Mouse (Mus musculus) embryonic facial prominence, embryonic 11.5 days (tissue): ENCODE data around the gene Gm44790. TPM values are rescaled to one million over a fixed set of nuclear protein-coding genes. Genes with fewer than 3 reads are reported as not detected.
"Not testable (repeated sequence)": the region's sequence is repeated elsewhere in the genome, so short reads cannot be mapped to it uniquely, and the experiment has no call there.

Source experiments
- ATAC-seq: fragments of 200-750 bp; cut with Nextera tagmentation; replicated peaks from 2 replicates; pipeline ENCODE4 v1.8.0; 2017; ENCODE audit warnings: low read depth; ENCODE audit not compliant: insufficient number of reproducible peaks, low FRiP score, low TSS enrichment
- DNase-seq: peaks from one replicate; pipeline ENCODE4 v3.0.0-alpha.2; 2015; ENCODE audit warnings: low spot score
- H3K27ac ChIP-seq: fragments of 300-500 bp; sonication (generic); replicated peaks from 2 replicates; pipeline ENCODE4 v1.5.1; 2014; ENCODE audit warnings: mild to moderate bottlenecking, low read depth, low read length, control low read depth
- H3K27me3 ChIP-seq: fragments of 300-500 bp; sonication (generic); 2 replicates; pipeline ENCODE4 v1.6.1; 2014; ENCODE audit warnings: mild to moderate bottlenecking, low read length, moderate library complexity, mixed read lengths; ENCODE audit not compliant: control insufficient read depth, insufficient read depth
- H3K36me3 ChIP-seq: fragments of 300-500 bp; sonication (generic); replicated peaks from 2 replicates; pipeline ENCODE4 v1.6.1; 2014; ENCODE audit warnings: low read depth, mild to moderate bottlenecking, low read length, moderate library complexity, mixed read lengths; ENCODE audit not compliant: control insufficient read depth, insufficient read depth
- H3K4me1 ChIP-seq: fragments of 300-500 bp; sonication (generic); 2 replicates; pipeline ENCODE4 v1.6.1; 2014; ENCODE audit warnings: low read length, mixed read lengths; ENCODE audit not compliant: control insufficient read depth, insufficient read depth
- H3K4me2 ChIP-seq: fragments of 300-500 bp; sonication (generic); 2 replicates; pipeline ENCODE4 v1.6.1; 2014; ENCODE audit warnings: low read depth, mild to moderate bottlenecking, control low read depth, low read length, moderate library complexity
- H3K4me3 ChIP-seq: fragments of 300-500 bp; sonication (generic); 2 replicates; pipeline ENCODE4 v1.5.1; 2014; ENCODE audit warnings: low read depth, low read length, control low read depth
- H3K9ac ChIP-seq: fragments of 300-500 bp; sonication (generic); replicated peaks from 2 replicates; pipeline ENCODE4 v1.6.1; 2014; ENCODE audit warnings: mild to moderate bottlenecking, control low read depth, low read length
- H3K9me3 ChIP-seq: fragments of 300-500 bp; sonication (generic); replicated peaks from 2 replicates; pipeline ENCODE4 v1.6.1; 2016; ENCODE audit warnings: mild to moderate bottlenecking, low read length, inconsistent platforms, mixed read lengths; ENCODE audit not compliant: control insufficient read depth
- WGBS: fragments of 180-500 bp; shearing (Covaris S2); extraction: QIAGEN DNeasy Blood & Tissue Kit; methylation state at CpG from one replicate; pipeline ENCODE4 v1.1.7; 2014; 5-methylcytosine and 5-hydroxymethylcytosine counted together
- polyA plus RNA-seq: library from polyadenylated mRNA; unstranded; fragments of >200 nt; fragmentation: Nextera tagmentation; extraction: Ambion mirVana; gene quantifications from 2 replicates; pipeline ENCODE4 v1.2.1, GENCODE M21; 2014

The Gm44790 gene
- not detected in 2 replicates for polyA plus RNA-seq

DNA sequence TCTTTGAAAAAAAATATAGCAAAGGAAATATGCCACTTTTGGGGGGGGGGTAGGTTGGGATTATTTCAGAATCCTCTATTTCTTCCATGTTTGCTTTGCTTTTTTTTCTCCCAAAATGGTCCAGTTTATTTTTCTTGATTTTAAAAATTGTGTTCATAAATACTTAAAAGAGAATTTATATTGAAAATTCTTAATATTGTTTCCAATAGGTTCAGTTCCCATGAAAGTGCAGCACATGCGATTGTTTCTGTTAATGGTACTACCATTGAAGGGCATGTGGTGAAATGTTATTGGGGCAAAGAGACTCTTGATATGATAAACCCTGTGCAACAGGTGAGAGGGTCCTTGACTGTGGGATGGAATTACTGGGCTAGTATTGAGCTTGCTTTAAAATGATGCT lies at the start of gene Gm44790:
Gene Gm44790 (plus strand): TSS at position 301 of the 400 bp plus-strand sequence.
- ATAC-seq = no peak
- no peak within 1 kb of the TSS for H3K27ac ChIP-seq
- H3K9me3 ChIP-seq = no peaks in the 10 kb centered on the region
- no peaks in the 10 kb centered on the region for H3K4me1 ChIP-seq
- H3K27me3 ChIP-seq = no peaks in the 10 kb centered on the region
- no peak within 1 kb of the TSS for H3K4me3 ChIP-seq
- DNase-seq = no peak
- no peak within 1 kb of the TSS for H3K9ac ChIP-seq
- peaks cover 13% of the 10 kb centered on the region for H3K36me3 ChIP-seq
- no peak within 1 kb of the TSS for H3K4me2 ChIP-seq
- WGBS = 100% methylated on average over 1 of the region's 1 CpGs

DNA sequence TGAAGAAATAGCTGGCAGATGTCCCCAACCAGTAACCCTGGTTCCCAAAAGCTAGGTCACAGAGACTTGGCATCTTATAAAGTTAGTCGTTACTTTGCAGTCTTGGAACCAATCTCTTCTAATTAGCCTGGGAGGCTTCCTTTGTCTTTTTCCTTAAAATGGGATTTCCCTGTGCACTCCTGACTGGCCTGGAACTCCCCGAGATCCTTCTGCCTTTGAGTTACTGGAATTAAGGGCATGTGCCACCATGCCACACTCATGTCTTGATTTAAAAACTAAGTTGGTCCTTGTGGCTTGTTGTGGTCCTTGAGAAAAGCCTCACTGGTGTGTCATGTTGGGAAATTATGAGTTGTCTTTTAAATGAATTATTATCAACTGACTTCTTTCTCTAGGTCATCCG lies 48.1 kb upstream of the Gm44790 start:
- Histone ChIP-seq H3K36me3 (peaks cover 14% of the 10 kb centered on the region), H3K27ac (no peak overlapping the region), H3K9ac (no peak overlapping the region), H3K4me3 (no peak overlapping the region), H3K27me3 (no peaks in the 10 kb centered on the region), H3K4me2 (no peak overlapping the region), H3K4me1 (no peaks in the 10 kb centered on the region), H3K9me3 (no peaks in the 10 kb centered on the region)
- WGBS = 87% methylated on average over 3 of the region's 3 CpGs
- DNase-seq (no peak), ATAC-seq (no peak)

DNA sequence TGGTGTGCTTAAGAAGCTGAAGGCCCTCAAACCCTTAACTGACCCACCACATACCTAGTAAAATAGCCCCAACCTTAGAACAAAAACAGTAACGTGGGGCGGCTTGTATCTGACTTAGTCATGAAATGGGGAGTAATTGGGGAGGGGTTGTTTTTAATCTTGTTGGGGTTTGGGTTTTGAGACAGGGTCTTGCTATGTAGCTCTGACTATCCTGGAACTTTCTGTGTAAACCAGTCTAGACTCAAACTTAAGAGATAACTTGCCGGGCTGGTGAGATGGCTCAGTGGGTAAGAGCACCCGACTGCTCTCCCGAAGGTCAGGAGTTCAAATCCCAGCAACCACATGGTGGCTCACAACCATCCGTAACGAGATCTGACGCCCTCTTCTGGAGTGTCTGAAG lies 46.3 kb upstream of the Gm44790 start:
- not testable (repeated sequence) for H3K4me3 ChIP-seq, ATAC-seq, H3K4me1 ChIP-seq, H3K9ac ChIP-seq, H3K9me3 ChIP-seq, H3K4me2 ChIP-seq, DNase-seq, H3K27ac ChIP-seq, H3K27me3 ChIP-seq
- WGBS = 87% methylated on average over 5 of the region's 8 CpGs
- H3K36me3 ChIP-seq = peaks cover 14% of the 10 kb centered on the region

DNA sequence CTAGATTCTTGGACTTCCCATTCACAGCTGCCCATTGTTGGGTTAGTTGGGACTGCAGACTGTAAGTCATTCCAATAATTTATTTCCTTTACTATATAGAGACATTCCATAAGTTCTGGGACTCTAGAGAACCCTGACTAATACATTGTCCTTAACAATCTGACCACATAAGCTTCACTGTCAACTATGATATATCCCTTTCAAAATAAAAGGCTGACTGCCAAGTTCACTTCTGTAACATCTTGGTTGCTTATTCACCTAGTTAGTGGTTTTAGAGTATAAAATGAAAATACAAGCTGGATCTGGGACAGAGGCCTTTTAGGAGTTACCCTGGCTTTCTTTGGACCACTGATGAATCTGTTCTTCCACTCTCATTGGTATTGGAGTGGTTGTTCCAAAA lies 43.9 kb upstream of the Gm44790 start:
- Histone ChIP-seq H3K36me3 (peaks cover 9% of the 10 kb centered on the region; the same call in 1 of the 2 replicates), H3K27ac (no peak overlapping the region), H3K4me2 (no peak overlapping the region), H3K4me3 (no peak overlapping the region), H3K9ac (no peak overlapping the region), H3K9me3 (no peaks in the 10 kb centered on the region), H3K27me3 (no peaks in the 10 kb centered on the region), H3K4me1 (no peaks in the 10 kb centered on the region)
- DNase-seq (no peak), ATAC-seq (no peak)

DNA sequence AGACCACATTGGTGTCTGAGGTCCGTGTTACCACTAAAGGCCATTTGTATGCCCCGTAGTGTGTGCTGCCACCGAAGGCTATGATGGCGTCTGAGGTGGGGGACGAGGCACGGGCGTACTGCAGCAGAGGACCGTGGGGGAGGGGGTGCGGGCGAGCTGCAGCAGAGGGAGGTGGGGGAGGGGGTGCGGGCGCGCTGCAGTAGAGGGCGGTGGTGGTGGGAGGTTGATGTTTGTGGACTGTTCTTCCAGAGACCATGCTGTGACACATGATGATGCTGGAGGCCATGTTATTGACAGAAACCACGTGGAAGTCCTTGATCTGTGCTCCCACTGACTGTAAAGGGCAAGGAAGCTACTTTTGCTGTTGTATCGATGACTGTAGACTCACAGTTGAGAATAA lies 43.1 kb upstream of the Gm44790 start:
- no peak for ATAC-seq
- 46% methylated on average over 16 of the region's 16 CpGs for WGBS

DNA sequence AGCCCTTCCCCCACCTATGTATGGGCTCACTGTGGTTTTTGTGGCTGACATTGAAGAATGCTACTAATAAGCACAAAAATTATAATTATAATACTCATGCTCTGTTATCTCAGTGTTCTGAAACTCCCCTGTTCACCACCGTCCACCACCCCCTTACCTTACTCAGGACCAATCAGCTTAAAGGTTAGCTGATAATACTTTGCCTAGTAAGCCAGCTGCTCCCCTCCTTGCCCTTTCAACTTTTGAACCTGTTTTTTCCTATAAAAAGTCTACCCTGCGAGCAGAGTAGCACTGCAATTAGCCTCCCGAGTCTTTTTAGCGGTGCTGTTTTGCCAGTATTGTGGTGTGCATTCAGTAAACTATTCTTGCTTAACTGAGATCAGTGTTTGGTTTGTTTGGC lies 41.8 kb upstream of the Gm44790 start:
- no peaks in the 10 kb centered on the region for H3K4me1 ChIP-seq
- H3K27ac ChIP-seq = no peak overlapping the region
- H3K27me3 ChIP-seq = no peaks in the 10 kb centered on the region
- ATAC-seq (no peak), DNase-seq (no peak)
- no peak overlapping the region for H3K4me2 ChIP-seq
- H3K9ac ChIP-seq = no peak overlapping the region
- H3K4me3 ChIP-seq = no peak overlapping the region
- H3K36me3 ChIP-seq = peaks cover 12% of the 10 kb centered on the region
- WGBS = 70% methylated on average over 4 of the region's 4 CpGs
- H3K9me3 ChIP-seq = no peaks in the 10 kb centered on the region

More for the DNA sequence above, 43.1 kb upstream of the Gm44790 start:
- peaks cover 6% of the 10 kb centered on the region for H3K36me3 ChIP-seq
- no peak overlapping the region for H3K27ac ChIP-seq
- H3K9me3 ChIP-seq = no peaks in the 10 kb centered on the region
- no peak overlapping the region for H3K9ac ChIP-seq
- no peak for DNase-seq
- no peak overlapping the region for H3K4me3 ChIP-seq
- no peaks in the 10 kb centered on the region for H3K27me3 ChIP-seq
- H3K4me2 ChIP-seq = no peak overlapping the region
- H3K4me1 ChIP-seq = no peaks in the 10 kb centered on the region

DNA sequence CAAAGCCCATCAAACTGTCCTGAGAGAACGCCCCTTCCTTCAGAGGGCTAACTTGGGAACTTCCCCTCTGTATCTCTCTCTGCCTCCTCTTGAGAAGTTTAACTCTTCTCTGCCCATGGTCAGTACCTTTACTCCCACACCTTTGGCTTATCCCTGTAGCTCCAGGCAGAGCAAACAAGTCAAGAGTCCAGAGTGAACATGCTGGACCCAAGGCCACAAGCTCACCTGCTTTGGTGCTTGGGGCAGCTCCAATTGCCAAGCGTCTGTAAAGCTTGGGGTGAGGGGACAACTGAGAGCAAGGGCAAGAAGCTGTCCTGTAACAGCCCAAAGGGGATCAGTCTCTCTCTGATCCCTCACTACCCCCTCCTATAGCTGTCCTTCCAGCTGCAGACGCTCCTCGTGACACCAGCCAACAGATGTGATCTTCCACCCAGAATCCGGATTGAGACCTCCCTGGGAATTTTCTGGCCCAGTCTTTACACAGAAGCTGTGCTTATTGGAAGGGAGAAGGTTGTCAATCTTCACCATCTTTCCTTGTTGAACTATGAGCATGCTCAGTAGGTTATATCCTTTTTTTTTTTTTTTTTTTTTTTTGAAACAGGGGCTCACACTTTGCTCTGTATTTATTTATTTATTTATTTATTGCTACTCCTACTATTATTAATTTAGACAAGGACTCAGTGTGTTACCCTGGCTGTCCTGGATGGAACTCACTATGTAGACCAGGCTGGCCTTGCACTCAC lies 40.9 kb upstream of the Gm44790 start:
- no peaks in the 10 kb centered on the region for H3K4me1 ChIP-seq
- no peaks in the 10 kb centered on the region for H3K27me3 ChIP-seq
- H3K9ac ChIP-seq = no peak overlapping the region
- no peak overlapping the region for H3K4me3 ChIP-seq
- H3K9me3 ChIP-seq = no peaks in the 10 kb centered on the region
- H3K27ac ChIP-seq = no peak overlapping the region
- ATAC-seq = no peak
- no peak for DNase-seq
- no peak overlapping the region for H3K4me2 ChIP-seq
- WGBS = 77% methylated on average over 5 of the region's 5 CpGs
- peaks cover 10% of the 10 kb centered on the region for H3K36me3 ChIP-seq

DNA sequence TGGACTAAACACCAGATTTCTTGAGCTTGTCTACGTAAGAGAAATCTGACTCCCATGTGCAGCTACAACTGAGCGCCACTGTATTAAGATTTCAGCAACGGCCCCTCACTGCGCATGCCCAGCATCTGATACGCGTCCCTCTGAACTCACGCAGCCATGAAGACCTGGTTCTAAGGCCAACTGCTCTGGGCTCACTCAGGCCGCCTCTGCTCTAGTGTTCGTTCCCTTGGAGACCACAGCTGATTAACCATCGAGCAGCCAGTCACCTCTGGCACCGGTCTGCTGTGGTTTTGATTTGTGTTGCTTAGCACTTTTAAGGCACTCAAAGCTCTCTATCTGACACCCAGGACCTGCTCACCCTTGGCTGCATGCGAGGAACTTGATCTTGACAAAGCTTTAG lies 39.1 kb upstream of the Gm44790 start:
- DNase-seq (no peak), ATAC-seq (no peak)
- no peak overlapping the region for H3K9ac ChIP-seq
- no peaks in the 10 kb centered on the region for H3K4me1 ChIP-seq
- H3K36me3 ChIP-seq = peaks cover 19% of the 10 kb centered on the region
- no peaks in the 10 kb centered on the region for H3K27me3 ChIP-seq
- 91% methylated on average over 12 of the region's 12 CpGs for WGBS
- H3K9me3 ChIP-seq = no peaks in the 10 kb centered on the region
- H3K4me2 ChIP-seq = no peak overlapping the region
- H3K27ac ChIP-seq = no peak overlapping the region
- H3K4me3 ChIP-seq = no peak overlapping the region
